Mouse (Mus musculus): ENCODE measurements around the gene Tspan33.

GRCm38 (mm10) chr6:29762524-29762923, 68.5 kb downstream of the Tspan33 start:
- TF ChIP-seq CTCF (IDR thresholded peaks at IDR 0.05; ENCODE audit: control insufficient read depth, insufficient read depth, insufficient read length) (peak; percentile 74), MAX (IDR thresholded peaks at IDR 0.05) (no peak), USF1 (IDR thresholded peaks at IDR 0.05; ENCODE audit: low read depth) (no peak), MYOD1 (IDR thresholded peaks at IDR 0.05; ENCODE audit: control insufficient read depth, insufficient read length, low read depth) (no peak), MYOG (IDR thresholded peaks at IDR 0.05; ENCODE audit: control insufficient read depth, extremely low read depth, insufficient read length) (no peak), FOSL1 (IDR thresholded peaks at IDR 0.05; ENCODE audit: insufficient read depth, low read length, poor library complexity, severe bottlenecking) (no peak), CEBPB (IDR thresholded peaks at IDR 0.05; ENCODE audit: low read depth) (peak; percentile 93)
